Mouse (Mus musculus): Measurements from ENCODE around the gene Rapgef3.

DNA sequence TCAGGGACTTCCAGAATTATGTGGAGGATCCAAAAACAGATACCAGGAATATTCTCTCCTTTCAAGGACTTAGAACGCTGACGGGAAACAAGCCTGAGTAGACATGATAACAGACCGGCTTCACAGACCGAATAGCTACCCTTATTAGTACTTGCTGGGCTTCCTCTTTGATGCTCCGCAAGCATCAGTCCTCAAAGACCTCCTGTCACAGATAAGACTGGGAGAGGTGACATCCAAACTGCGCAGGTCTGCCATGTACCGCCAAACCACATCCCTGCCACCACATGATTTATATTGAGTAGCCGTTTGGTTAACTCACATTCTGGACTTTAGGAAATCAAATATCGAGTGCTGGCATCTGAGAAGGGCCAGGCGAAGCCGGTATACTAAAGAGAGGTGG is 51.0 kb downstream of the Rapgef3 start:
- TF ChIP-seq POLR2A (IDR thresholded peaks at IDR 0.05; ENCODE audit: borderline replicate concordance, insufficient read depth, low read length) (no peak), CTCF (IDR thresholded peaks at IDR 0.05; ENCODE audit: borderline replicate concordance, insufficient read depth, low read depth, low read length) (no peak)
